Comparison of ENCODE assay signal across 8 mouse cellular contexts in genomic region chr9:42264145-42264544, GRCm38 (mm10). TPM values are rescaled to one million over a fixed set of nuclear protein-coding genes. Genes with fewer than 3 reads are reported as not detected.
DNase-seq lines count a peak whose midpoint lies in the region; ATAC-seq and TF ChIP-seq lines count a peak whose summit lies in the region.

Gene Sc5d, minus strand, starts transcription at chr9:42264256.

- ATAC-seq in G1E (ENCODE audit: extremely low read depth, insufficient number of reproducible peaks, low FRiP score, poor library complexity, severe bottlenecking) = peak; percentile 94
- ATAC-seq in forebrain, postnatal 0 days = peak; percentile 99
- ATAC-seq in lung, embryonic 15.5 days (ENCODE audit: borderline replicate concordance, extremely low read depth, low FRiP score, low TSS enrichment) = peak; percentile 99

- TF ChIP-seq CTCF in G1E (IDR thresholded peaks at IDR 0.05; ENCODE audit: low read depth, low read length) = no peak
- TF ChIP-seq CTCF in forebrain, postnatal 0 days (IDR thresholded peaks at IDR 0.05; ENCODE audit: low read depth) = no peak

- H3K27ac ChIP-seq in forebrain, postnatal 0 days (ENCODE audit: low read depth, low read length) = peak within 1 kb of the TSS; percentile 88
- H3K27ac ChIP-seq in lung, embryonic 15.5 days = peak within 1 kb of the TSS; percentile 54

- DNase-seq in G1E (ENCODE audit: low spot score) = peak; percentile 89
- DNase-seq in cerebellum, adult 18-20 months = peak; percentile 96 to 98
- peak; percentile 97 for DNase-seq in forebrain, postnatal 0 days
- peak; percentile 96 for DNase-seq in heart, postnatal 4 days
- DNase-seq in layer of hippocampus, adult 8-10 months (ENCODE audit: low spot score in 2 of 2) = peak; percentile 90 to 93
- DNase-seq in ovary, adult 18-20 months (ENCODE audit: low spot score) = peak; percentile 93
- DNase-seq in thymus, postnatal 0 days (ENCODE audit: low spot score) = peak; percentile 91

- H3K9ac ChIP-seq in forebrain, postnatal 0 days = peak within 1 kb of the TSS; percentile 81
- H3K9ac ChIP-seq in lung, embryonic 15.5 days = peak within 1 kb of the TSS; percentile 64

- H3K27me3 ChIP-seq in G1E (ENCODE audit: insufficient read depth, low read length) = no peaks in the 10 kb centered on the region
- H3K27me3 ChIP-seq in forebrain, postnatal 0 days (ENCODE audit: insufficient read depth, low read length) = no peaks in the 10 kb centered on the region
- H3K27me3 ChIP-seq in lung, embryonic 15.5 days = no peaks in the 10 kb centered on the region

- H3K4me2 ChIP-seq in forebrain, postnatal 0 days (ENCODE audit: low read depth) = peak within 1 kb of the TSS; percentile 68
- peak within 1 kb of the TSS; percentile 87 for H3K4me2 ChIP-seq in lung, embryonic 15.5 days

- H3K4me3 ChIP-seq in G1E (ENCODE audit: low read depth, low read length) = peak within 1 kb of the TSS; percentile 86
- H3K4me3 ChIP-seq in forebrain, postnatal 0 days (ENCODE audit: low read depth, low read length) = peak within 1 kb of the TSS; percentile 77
- peak within 1 kb of the TSS; percentile 80 for H3K4me3 ChIP-seq in lung, embryonic 15.5 days

- WGBS in forebrain, postnatal 0 days = 0% methylated on average over 42 of the region's 49 CpGs
- under 1% methylated on average over 49 of the region's 49 CpGs for WGBS in lung, embryonic 15.5 days

- H3K36me3 ChIP-seq in G1E (replicated peaks) = peaks cover 37% of the 10 kb centered on the region
- peaks cover 11% of the 10 kb centered on the region for H3K36me3 ChIP-seq in forebrain, postnatal 0 days (ENCODE audit: insufficient read depth)
- H3K36me3 ChIP-seq in lung, embryonic 15.5 days = peaks cover 6% of the 10 kb centered on the region

- H3K4me1 ChIP-seq in G1E (ENCODE audit: insufficient read depth, low read depth, low read length) = peaks cover 32% of the 10 kb centered on the region
- peaks cover 24% of the 10 kb centered on the region for H3K4me1 ChIP-seq in forebrain, postnatal 0 days (ENCODE audit: insufficient read depth)
- H3K4me1 ChIP-seq in lung, embryonic 15.5 days = peaks cover 23% of the 10 kb centered on the region

- H3K9me3 ChIP-seq in G1E (replicated peaks) = no peaks in the 10 kb centered on the region
- H3K9me3 ChIP-seq in forebrain, postnatal 0 days (ENCODE audit: low read length) = no peaks in the 10 kb centered on the region
- no peaks in the 10 kb centered on the region for H3K9me3 ChIP-seq in lung, embryonic 15.5 days

RNA-seq across cellular contexts. Expression of gene Sc5d, which starts in this region (rescaled TPM):
- total RNA-seq in G1E (2014; fragmentation: Nextera tagmentation) (64.7 and 72.7 TPM in 2 replicates), G1E (2017) (97.9 and 113 TPM in 2 replicates)
- 2.5 and 5.1 TPM in 2 replicates for polyA plus RNA-seq in G1E (2012)
- 37.2 and 48.6 TPM in 2 replicates for total RNA-seq in forebrain, postnatal 0 days (2014; rRNA removed)
- polyA plus RNA-seq in forebrain, postnatal 0 days (2015; fragmentation: Nextera tagmentation; extraction: Ambion mirVana) = 52.9 and 75.6 TPM in 2 replicates
- 10 to 100 TPM; 20.4 to 21.5 TPM for total RNA-seq in heart, postnatal 4 days (2021)
- 10 to 100 TPM; 56.0 to 63.5 (median 59.6) TPM for total RNA-seq in layer of hippocampus, adult 8-10 months (2022)
- 33.5 and 33.7 TPM in 2 replicates for polyA plus RNA-seq in lung, embryonic 15.5 days (2015; fragmentation: Nextera tagmentation; extraction: Ambion mirVana)
- 54.7 and 58.3 TPM in 2 replicates for polyA plus RNA-seq in thymus, postnatal 0 days (2015; fragmentation: Nextera tagmentation; extraction: Ambion mirVana)

Comparison
In these comparisons a context has a peak if more than half of its experiments do, and no peak if none do; other contexts are left out.
1. Peak in every context shown above with its lines: DNase-seq, ATAC-seq, H3K4me3 ChIP-seq and H3K27ac ChIP-seq.